Mouse (Mus musculus): ENCODE data around the gene Figla. TPM values are rescaled to one million over a fixed set of nuclear protein-coding genes. Genes with fewer than 3 reads are reported as not detected.

The Figla gene
- polyA plus RNA-seq, 1 experiment from 2014 or later = not detected

DNA sequence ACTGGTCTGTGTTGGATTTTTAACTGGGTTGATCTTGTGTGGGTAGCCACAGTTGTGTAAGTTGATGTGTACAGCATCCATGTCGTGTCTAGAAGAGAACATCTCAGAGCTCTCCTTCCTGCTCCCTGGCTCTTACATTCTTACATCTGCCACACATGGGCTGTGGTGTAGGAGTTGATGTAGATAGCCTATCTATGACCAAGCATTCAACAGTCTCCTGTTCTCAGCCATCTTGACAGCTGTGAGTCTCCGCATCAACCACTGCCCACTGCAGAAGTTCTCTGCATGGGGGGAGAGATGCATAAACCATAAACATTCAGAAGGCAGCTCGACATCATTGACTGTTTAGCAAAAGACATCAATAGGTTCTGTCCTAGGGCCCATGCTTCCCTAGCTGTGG is 53.9 kb downstream of the Figla start:
- Histone ChIP-seq H3K27ac (ENCODE audit: low read depth, low read length) (no peak overlapping the region), H3K4me2 (replicated peaks; ENCODE audit: low read depth, low read length) (no peak overlapping the region), H3K27me3 (ENCODE audit: control insufficient read depth, insufficient read depth, low read length) (no peaks in the 10 kb centered on the region), H3K9ac (ENCODE audit: low read depth, low read length) (no peak overlapping the region), H3K36me3 (ENCODE audit: control insufficient read depth, insufficient read depth, low read length) (no peaks in the 10 kb centered on the region), H3K4me3 (ENCODE audit: low read length) (no peak overlapping the region), H3K9me3 (ENCODE audit: control insufficient read depth, low read length) (no peaks in the 10 kb centered on the region), H3K4me1 (ENCODE audit: control insufficient read depth, insufficient read depth, low read length) (no peaks in the 10 kb centered on the region)
- WGBS = 79% methylated on average over 3 of the region's 3 CpGs
- ATAC-seq (ENCODE audit: low FRiP score, low TSS enrichment) = no peak

DNA sequence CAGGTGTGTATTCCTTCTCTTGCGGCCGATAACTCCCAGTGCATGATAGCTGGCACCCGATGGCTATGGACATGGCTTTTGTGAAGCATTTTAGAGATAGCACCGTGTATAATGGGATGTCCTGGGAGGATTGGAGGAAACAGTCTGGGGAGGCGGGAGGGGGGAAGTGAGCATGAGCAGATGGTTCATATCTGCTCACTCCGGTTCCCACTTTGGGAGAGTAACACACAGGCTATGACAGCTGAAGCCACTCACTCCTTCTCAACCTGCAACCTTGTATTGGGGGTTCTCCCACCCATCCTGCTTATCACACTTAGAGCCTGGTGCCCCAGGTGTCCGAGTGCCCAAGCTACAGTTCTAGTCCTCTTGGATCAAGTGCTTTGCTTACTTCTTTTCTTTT is 54.3 kb downstream of the Figla start:
- H3K27me3 ChIP-seq (ENCODE audit: control insufficient read depth, insufficient read depth, low read length) = no peaks in the 10 kb centered on the region
- H3K9ac ChIP-seq (ENCODE audit: low read depth, low read length) = no peak overlapping the region
- no peak overlapping the region for H3K4me3 ChIP-seq (ENCODE audit: low read length)
- H3K4me1 ChIP-seq (ENCODE audit: control insufficient read depth, insufficient read depth, low read length) = no peaks in the 10 kb centered on the region
- no peaks in the 10 kb centered on the region for H3K9me3 ChIP-seq (ENCODE audit: control insufficient read depth, low read length)
- no peak overlapping the region for H3K27ac ChIP-seq (ENCODE audit: low read depth, low read length)
- H3K4me2 ChIP-seq (replicated peaks; ENCODE audit: low read depth, low read length) = no peak overlapping the region
- 78% methylated on average over 7 of the region's 7 CpGs for WGBS
- no peak for ATAC-seq (ENCODE audit: low FRiP score, low TSS enrichment)
- H3K36me3 ChIP-seq (ENCODE audit: control insufficient read depth, insufficient read depth, low read length) = no peaks in the 10 kb centered on the region

Other genes starting within 250 kb of the Figla start
- gene Nat8f6, start 195.2 kb upstream of the Figla start, polyA plus RNA-seq (2014; fragmentation: Nextera tagmentation; extraction: Ambion mirVana) = not detected in 2 replicates
- not detected in 2 replicates for gene Nat8f5, start 195.2 kb upstream of the Figla start, polyA plus RNA-seq (2014; fragmentation: Nextera tagmentation; extraction: Ambion mirVana)
- gene Nat8, start 184.1 kb upstream of the Figla start, polyA plus RNA-seq (2014; fragmentation: Nextera tagmentation; extraction: Ambion mirVana) = 0.29 and 0.64 TPM in 2 replicates
- gene Nat8f2, start 147.0 kb upstream of the Figla start, polyA plus RNA-seq (2014; fragmentation: Nextera tagmentation; extraction: Ambion mirVana) = 0.23 and 0.89 TPM in 2 replicates
- gene Nat8f4, start 111.3 kb upstream of the Figla start, polyA plus RNA-seq (2014; fragmentation: Nextera tagmentation; extraction: Ambion mirVana) = 2.7 and 5.8 TPM in 2 replicates
- gene Tprkb, start 104.3 kb upstream of the Figla start, polyA plus RNA-seq (2014; fragmentation: Nextera tagmentation; extraction: Ambion mirVana) = 34.2 and 39.9 TPM in 2 replicates
- gene Nat8f1, start 100.5 kb upstream of the Figla start, polyA plus RNA-seq (2014; fragmentation: Nextera tagmentation; extraction: Ambion mirVana) = 8.5 and 9.6 TPM in 2 replicates
- gene Dusp11, start 54.5 kb upstream of the Figla start, polyA plus RNA-seq (2014; fragmentation: Nextera tagmentation; extraction: Ambion mirVana) = 36.0 and 62.8 TPM in 2 replicates
- gene Add2, start 12.5 kb downstream of the Figla start, polyA plus RNA-seq (2014; fragmentation: Nextera tagmentation; extraction: Ambion mirVana) = 1.9 and 2.6 TPM in 2 replicates
- 5.1 and 12.3 TPM in 2 replicates for gene Tgfa, start 179.1 kb downstream of the Figla start, polyA plus RNA-seq (2014; fragmentation: Nextera tagmentation; extraction: Ambion mirVana)

Measured in kidney, embryonic 14.5 days (tissue).